Mouse (Mus musculus) forebrain, embryonic 11.5 days (tissue): Measurements from ENCODE around the gene Ybx1. TPM values are rescaled to one million over a fixed set of nuclear protein-coding genes. Genes with fewer than 3 reads are reported as not detected.
"Not testable (repeated sequence)": the region's sequence is repeated elsewhere in the genome, so short reads cannot be mapped to it uniquely, and the experiment has no call there.

Experiments used
- ATAC-seq: fragments of 200-750 bp; cut with Nextera tagmentation; replicated peaks from 2 replicates; pipeline ENCODE4 v1.8.0; 2017; ENCODE audit warnings: moderate TSS enrichment; ENCODE audit not compliant: low FRiP score
- DNase-seq: peaks from one replicate; pipeline ENCODE4 v3.0.0-alpha.2; 2017; ENCODE audit warnings: low spot score
- H3K27ac ChIP-seq: fragments of 300-500 bp; sonication (generic); 2 replicates; pipeline ENCODE4 v1.5.1; 2014; ENCODE audit warnings: low read depth, low read length
- H3K27me3 ChIP-seq: fragments of 300-500 bp; sonication (generic); 2 replicates; pipeline ENCODE4 v1.6.1; 2014; ENCODE audit warnings: mild to moderate bottlenecking, low read length, mixed read lengths; ENCODE audit not compliant: control insufficient read depth, insufficient read depth
- H3K36me3 ChIP-seq: fragments of 300-500 bp; sonication (generic); 2 replicates; pipeline ENCODE4 v1.6.1; 2014; ENCODE audit warnings: mild to moderate bottlenecking, low read length, moderate library complexity, mixed read lengths; ENCODE audit not compliant: control insufficient read depth, insufficient read depth
- H3K4me1 ChIP-seq: fragments of 300-500 bp; sonication (generic); replicated peaks from 2 replicates; pipeline ENCODE4 v1.6.1; 2014; ENCODE audit warnings: low read length, mixed read lengths; ENCODE audit not compliant: control insufficient read depth, insufficient read depth
- H3K4me2 ChIP-seq: fragments of 300-500 bp; sonication (generic); 2 replicates; pipeline ENCODE4 v1.6.1; 2014; ENCODE audit warnings: low read depth, mild to moderate bottlenecking, low read length, moderate library complexity, mixed read lengths; ENCODE audit not compliant: severe bottlenecking
- H3K4me3 ChIP-seq: fragments of 300-500 bp; sonication (generic); 2 replicates; pipeline ENCODE4 v1.5.1; 2014; ENCODE audit warnings: low read depth, low read length
- H3K9ac ChIP-seq: fragments of 300-500 bp; sonication (generic); 2 replicates; pipeline ENCODE4 v1.6.1; 2014; ENCODE audit warnings: low read length
- H3K9me3 ChIP-seq: fragments of 300-500 bp; sonication (generic); 2 replicates; pipeline ENCODE4 v1.6.1; 2016; ENCODE audit warnings: low read length, mixed read lengths; ENCODE audit not compliant: control insufficient read depth
- WGBS: fragments of 180-500 bp; shearing (Covaris S2); extraction: QIAGEN DNeasy Blood & Tissue Kit; methylation state at CpG from one replicate; pipeline ENCODE4 v1.1.7; 2014; 5-methylcytosine and 5-hydroxymethylcytosine counted together
- polyA plus RNA-seq: library from polyadenylated mRNA; unstranded; fragments of >200 nt; fragmentation: Nextera tagmentation; extraction: Ambion mirVana; gene quantifications from 2 replicates; pipeline ENCODE4 v1.2.1, GENCODE M21; 2014

Gene Ybx1
- polyA plus RNA-seq, 1 experiment from 2014 or later = 1,312 TPM

- Histone ChIP-seq H3K27me3 (no peaks in the 10 kb centered on the region), H3K9ac (no peak overlapping the region), H3K9me3 (no peaks in the 10 kb centered on the region), H3K4me3 (no peak overlapping the region), H3K36me3 (peaks cover 7% of the 10 kb centered on the region; the same call in 1 of the 2 replicates), H3K4me1 (no peaks in the 10 kb centered on the region), H3K4me2 (no peak overlapping the region), H3K27ac (no peak overlapping the region)
- WGBS = 88% methylated on average over 2 of the region's 2 CpGs
- DNase-seq (no peak), ATAC-seq (no peak)
Measured at GRCm38 (mm10) chr4:119285336-119285735, 9.1 kb downstream of the Ybx1 start.

- Histone ChIP-seq H3K27me3 (no peaks in the 10 kb centered on the region), H3K9ac (no peak overlapping the region), H3K9me3 (no peaks in the 10 kb centered on the region), H3K27ac (no peak overlapping the region), H3K4me3 (no peak overlapping the region), H3K4me1 (no peaks in the 10 kb centered on the region), H3K36me3 (peaks cover 11% of the 10 kb centered on the region), H3K4me2 (no peak overlapping the region)
- 91% methylated on average over 1 of the region's 1 CpGs for WGBS
- no peak for ATAC-seq
- no peak for DNase-seq
Measured at GRCm38 (mm10) chr4:119284861-119285260, 9.5 kb downstream of the Ybx1 start.

GRCm38 (mm10) chr4:119278784-119279183 lies 15.6 kb downstream of the Ybx1 start:
- not testable (repeated sequence) for ATAC-seq, H3K27me3 ChIP-seq, H3K27ac ChIP-seq, H3K4me1 ChIP-seq, H3K9ac ChIP-seq, H3K4me2 ChIP-seq, H3K4me3 ChIP-seq, H3K9me3 ChIP-seq
- 90% methylated on average over 15 of the region's 15 CpGs for WGBS
- peak; percentile 45 for DNase-seq
- peaks cover 19% of the 10 kb centered on the region for H3K36me3 ChIP-seq

- 90% methylated on average over 2 of the region's 2 CpGs for WGBS
- no peaks in the 10 kb centered on the region for H3K27me3 ChIP-seq
- DNase-seq (peak; percentile 20), ATAC-seq (no peak)
- no peak overlapping the region for H3K27ac ChIP-seq
- H3K4me3 ChIP-seq = no peak overlapping the region
- H3K9ac ChIP-seq = no peak overlapping the region
- H3K9me3 ChIP-seq = no peaks in the 10 kb centered on the region
- H3K4me1 ChIP-seq = no peaks in the 10 kb centered on the region
- H3K36me3 ChIP-seq = peaks cover 24% of the 10 kb centered on the region
- H3K4me2 ChIP-seq = no peak overlapping the region
Measured at GRCm38 (mm10) chr4:119275726-119276125, 18.7 kb downstream of the Ybx1 start.

GRCm38 (mm10) chr4:119275226-119275625 lies 19.2 kb downstream of the Ybx1 start:
- Histone ChIP-seq H3K27me3 (no peaks in the 10 kb centered on the region), H3K36me3 (peaks cover 22% of the 10 kb centered on the region), H3K27ac (no peak overlapping the region), H3K4me1 (no peaks in the 10 kb centered on the region), H3K9me3 (no peaks in the 10 kb centered on the region), H3K4me3 (no peak overlapping the region), H3K9ac (no peak overlapping the region), H3K4me2 (no peak overlapping the region)
- DNase-seq = peak; percentile 44
- no peak for ATAC-seq
- 85% methylated on average over 2 of the region's 2 CpGs for WGBS

GRCm38 (mm10) chr4:119274627-119275026 lies 19.8 kb downstream of the Ybx1 start:
- Histone ChIP-seq H3K4me1 (no peaks in the 10 kb centered on the region), H3K36me3 (peaks cover 19% of the 10 kb centered on the region), H3K27ac (no peak overlapping the region), H3K9ac (no peak overlapping the region), H3K9me3 (no peaks in the 10 kb centered on the region), H3K4me3 (no peak overlapping the region), H3K4me2 (no peak overlapping the region), H3K27me3 (no peaks in the 10 kb centered on the region)
- 84% methylated on average over 1 of the region's 1 CpGs for WGBS
- no peak for ATAC-seq
- peak; percentile 29 for DNase-seq

GRCm38 (mm10) chr4:119266606-119267005 lies 27.8 kb downstream of the Ybx1 start:
- Histone ChIP-seq H3K4me2 (no peak overlapping the region), H3K27ac (no peak overlapping the region), H3K4me3 (no peak overlapping the region), H3K4me1 (no peaks in the 10 kb centered on the region), H3K36me3 (peaks cover 3% of the 10 kb centered on the region), H3K9ac (no peak overlapping the region), H3K27me3 (no peaks in the 10 kb centered on the region), H3K9me3 (no peaks in the 10 kb centered on the region)
- WGBS = 78% methylated on average over 13 of the region's 13 CpGs
- DNase-seq (peak; percentile 42), ATAC-seq (no peak)

GRCm38 (mm10) chr4:119263459-119263858 lies 30.9 kb downstream of the Ybx1 start:
- Histone ChIP-seq H3K9ac (no peak overlapping the region), H3K27me3 (no peaks in the 10 kb centered on the region), H3K36me3 (no peaks in the 10 kb centered on the region), H3K4me2 (no peak overlapping the region), H3K27ac (no peak overlapping the region), H3K4me1 (no peaks in the 10 kb centered on the region), H3K9me3 (no peaks in the 10 kb centered on the region), H3K4me3 (no peak overlapping the region)
- ATAC-seq (no peak), DNase-seq (no peak)
- 78% methylated on average over 3 of the region's 3 CpGs for WGBS

GRCm38 (mm10) chr4:119262483-119262882 lies 31.9 kb downstream of the Ybx1 start:
- no peak for ATAC-seq
- 94% methylated on average over 5 of the region's 5 CpGs for WGBS

More at GRCm38 (mm10) chr4:119262483-119262882, 31.9 kb downstream of the Ybx1 start:
- Histone ChIP-seq H3K36me3 (no peaks in the 10 kb centered on the region), H3K27ac (no peak overlapping the region), H3K9ac (no peak overlapping the region), H3K4me1 (no peaks in the 10 kb centered on the region), H3K4me2 (no peak overlapping the region), H3K27me3 (no peaks in the 10 kb centered on the region), H3K9me3 (no peaks in the 10 kb centered on the region), H3K4me3 (no peak overlapping the region)
- DNase-seq = peak; percentile 37
